Mouse (Mus musculus) limb, embryonic 13.5 days (tissue): ENCODE data around the gene Sun2. TPM values are rescaled to one million over a fixed set of nuclear protein-coding genes. Genes with fewer than 3 reads are reported as not detected.

Source experiments
- ATAC-seq: fragments of 200-750 bp; cut with Nextera tagmentation; 2 replicates; pipeline ENCODE4 v1.8.0; 2017; ENCODE audit warnings: low read depth, moderate number of reproducible peaks, moderate TSS enrichment; ENCODE audit not compliant: low FRiP score
- H3K27ac ChIP-seq: fragments of 300-500 bp; sonication (generic); 2 replicates; pipeline ENCODE4 v1.5.1; 2015; ENCODE audit warnings: inconsistent platforms, mild to moderate bottlenecking, moderate library complexity
- H3K27me3 ChIP-seq: fragments of 300-500 bp; sonication (generic); 2 replicates; pipeline ENCODE4 v1.6.1; 2015; ENCODE audit warnings: mild to moderate bottlenecking, inconsistent platforms
- H3K36me3 ChIP-seq: fragments of 300-500 bp; sonication (generic); 2 replicates; pipeline ENCODE4 v1.6.1; 2015; ENCODE audit warnings: inconsistent platforms, mild to moderate bottlenecking, moderate library complexity
- H3K4me1 ChIP-seq: fragments of 300-500 bp; sonication (generic); 2 replicates; pipeline ENCODE4 v1.6.1; 2015; ENCODE audit warnings: inconsistent platforms
- H3K4me2 ChIP-seq: fragments of 300-500 bp; sonication (generic); replicated peaks from 2 replicates; pipeline ENCODE4 v1.6.1; 2015; ENCODE audit warnings: inconsistent platforms, mild to moderate bottlenecking, moderate library complexity
- H3K4me3 ChIP-seq: fragments of 300-500 bp; sonication (generic); 2 replicates; pipeline ENCODE4 v1.5.1; 2015; ENCODE audit warnings: moderate library complexity, mild to moderate bottlenecking, inconsistent platforms
- H3K9ac ChIP-seq: fragments of 300-500 bp; sonication (generic); 2 replicates; pipeline ENCODE4 v1.6.1; 2015; ENCODE audit warnings: mild to moderate bottlenecking, inconsistent platforms
- H3K9me3 ChIP-seq: fragments of 300-500 bp; sonication (generic); 2 replicates; pipeline ENCODE4 v1.6.1; 2016; ENCODE audit warnings: inconsistent platforms
- WGBS: fragments of 180-500 bp; shearing (Covaris S2); methylation state at CpG from one replicate; pipeline ENCODE4 v1.1.7; 2015; 5-methylcytosine and 5-hydroxymethylcytosine counted together
- polyA plus RNA-seq: library from polyadenylated mRNA; unstranded; fragments of >200 nt; fragmentation: Nextera tagmentation; extraction: Ambion mirVana; gene quantifications from 2 replicates; pipeline ENCODE4 v1.2.1, GENCODE M21; 2015

Sun2 gene
- polyA plus RNA-seq, 1 experiment from 2014 or later: 7.8 TPM

- Histone ChIP-seq H3K27ac (no peak overlapping the region), H3K9me3 (no peaks in the 10 kb centered on the region), H3K27me3 (no peaks in the 10 kb centered on the region), H3K4me3 (no peak overlapping the region), H3K4me1 (peaks cover 16% of the 10 kb centered on the region), H3K9ac (no peak overlapping the region), H3K36me3 (peaks cover 31% of the 10 kb centered on the region), H3K4me2 (no peak overlapping the region)
- 85% methylated on average over 16 of the region's 16 CpGs for WGBS
- ATAC-seq: no peak
These were observed 25.1 kb upstream of the Sun2 start for GRCm38 (mm10) chr15:79767327-79767961.

- WGBS: 88% methylated on average over 10 of the region's 10 CpGs
- H3K9ac ChIP-seq: no peak overlapping the region
- ATAC-seq: no peak
- H3K27ac ChIP-seq: no peak overlapping the region
- no peak overlapping the region for H3K4me2 ChIP-seq
- peaks cover 39% of the 10 kb centered on the region for H3K36me3 ChIP-seq
- H3K27me3 ChIP-seq: no peaks in the 10 kb centered on the region
- peaks cover 16% of the 10 kb centered on the region for H3K4me1 ChIP-seq
- H3K9me3 ChIP-seq: no peaks in the 10 kb centered on the region
- H3K4me3 ChIP-seq: no peak overlapping the region
These were observed 24.3 kb upstream of the Sun2 start for GRCm38 (mm10) chr15:79766586-79767071.

- Histone ChIP-seq H3K27me3 (no peaks in the 10 kb centered on the region), H3K9me3 (no peaks in the 10 kb centered on the region), H3K4me3 (no peak overlapping the region), H3K4me1 (peaks cover 12% of the 10 kb centered on the region), H3K4me2 (no peak overlapping the region), H3K36me3 (peaks cover 43% of the 10 kb centered on the region), H3K9ac (no peak overlapping the region), H3K27ac (no peak overlapping the region)
- 49% methylated on average over 10 of the region's 10 CpGs for WGBS
- no peak for ATAC-seq
These were observed 23.8 kb upstream of the Sun2 start for GRCm38 (mm10) chr15:79766168-79766567.

- Histone ChIP-seq H3K9me3 (no peaks in the 10 kb centered on the region), H3K4me3 (no peak overlapping the region), H3K9ac (no peak overlapping the region), H3K36me3 (peaks cover 50% of the 10 kb centered on the region), H3K27ac (no peak overlapping the region), H3K4me1 (0 out of 2 replicates have a peak, but pooled peaks cover 5% of the 10 kb centered on the region), H3K4me2 (no peak overlapping the region), H3K27me3 (no peaks in the 10 kb centered on the region)
- ATAC-seq: no peak
- 79% methylated on average over 2 of the region's 2 CpGs for WGBS
These were observed 23.0 kb upstream of the Sun2 start for GRCm38 (mm10) chr15:79765361-79765760.

- Histone ChIP-seq H3K4me2 (no peak overlapping the region), H3K4me3 (no peak overlapping the region), H3K4me1 (0 out of 2 replicates have a peak, but pooled peaks cover 5% of the 10 kb centered on the region), H3K27me3 (no peaks in the 10 kb centered on the region), H3K9ac (no peak overlapping the region), H3K36me3 (peaks cover 50% of the 10 kb centered on the region), H3K9me3 (no peaks in the 10 kb centered on the region), H3K27ac (no peak overlapping the region)
- ATAC-seq: no peak
- WGBS: 77% methylated on average over 11 of the region's 11 CpGs
These were observed 22.4 kb upstream of the Sun2 start for GRCm38 (mm10) chr15:79764539-79765267.

DNA sequence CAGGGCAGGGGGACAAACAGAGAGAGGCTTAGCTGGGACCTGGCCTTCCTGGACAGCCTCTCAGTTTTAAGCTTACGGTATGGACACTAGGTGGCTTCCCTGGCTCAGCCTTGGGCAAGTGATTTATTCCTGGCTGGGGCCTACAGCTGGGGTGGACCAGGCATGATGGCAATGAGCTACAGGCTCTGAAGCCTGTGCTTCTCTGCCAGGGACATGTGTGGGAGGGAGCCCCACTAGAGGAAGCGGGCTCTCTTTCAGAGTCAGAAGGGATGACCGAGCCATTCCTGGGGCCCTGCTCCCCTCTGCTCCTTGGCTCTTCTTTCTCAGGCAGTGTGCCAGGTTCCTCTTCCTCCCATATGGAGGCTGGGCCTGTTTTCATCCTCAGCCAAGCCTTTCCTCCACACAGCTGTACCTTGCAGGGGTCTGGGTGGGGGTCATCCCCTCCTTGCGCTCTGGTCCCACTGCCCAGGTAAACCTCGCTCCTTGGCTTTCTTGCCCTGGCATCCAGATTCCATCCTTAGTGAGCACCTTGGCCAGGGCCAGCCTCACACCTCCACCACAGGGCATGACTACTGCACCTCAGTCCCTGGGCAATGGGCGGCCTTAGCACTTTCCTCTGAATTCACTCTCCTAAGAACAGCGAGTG is 21.4 kb upstream of the Sun2 start:
- Histone ChIP-seq H3K9me3 (no peaks in the 10 kb centered on the region), H3K4me1 (0 out of 2 replicates have a peak, but pooled peaks cover 5% of the 10 kb centered on the region), H3K27ac (no peak overlapping the region), H3K27me3 (no peaks in the 10 kb centered on the region), H3K4me2 (no peak overlapping the region), H3K4me3 (no peak overlapping the region), H3K36me3 (peaks cover 50% of the 10 kb centered on the region), H3K9ac (no peak overlapping the region; the same call in 1 of the 2 replicates)
- no peak for ATAC-seq
- WGBS: 91% methylated on average over 7 of the region's 7 CpGs

- Histone ChIP-seq H3K9ac (no peak overlapping the region), H3K4me2 (no peak overlapping the region), H3K4me3 (no peak overlapping the region), H3K9me3 (no peaks in the 10 kb centered on the region), H3K27ac (no peak overlapping the region), H3K27me3 (no peaks in the 10 kb centered on the region), H3K4me1 (no peaks in the 10 kb centered on the region), H3K36me3 (peaks cover 50% of the 10 kb centered on the region)
- whole genome bisulfite sequencing: 91% methylated on average over 9 of the region's 9 CpGs
- no peak for ATAC-seq
These were observed 20.7 kb upstream of the Sun2 start for GRCm38 (mm10) chr15:79763001-79763400.

DNA sequence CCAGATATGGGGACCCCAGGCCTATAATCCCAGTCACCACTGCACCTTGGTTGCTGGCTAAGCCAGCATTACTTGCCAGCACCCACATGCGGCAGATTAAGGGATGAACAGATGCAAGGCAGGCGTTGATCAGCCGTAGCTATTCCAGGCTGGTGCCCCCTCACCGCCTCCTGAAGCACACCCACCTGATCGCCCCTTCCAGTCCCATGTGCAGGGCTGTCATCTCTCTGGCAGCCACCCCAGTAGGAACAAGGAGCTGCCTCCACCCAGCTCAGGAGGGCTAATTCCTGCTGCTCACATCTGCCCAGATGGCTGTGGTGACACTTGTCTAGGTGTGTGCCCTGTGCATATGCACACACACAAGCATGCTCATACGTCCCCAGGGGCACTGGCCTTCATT is 18.6 kb upstream of the Sun2 start:
- no peak overlapping the region for H3K4me3 ChIP-seq
- WGBS: 89% methylated on average over 6 of the region's 6 CpGs
- no peaks in the 10 kb centered on the region for H3K4me1 ChIP-seq
- no peak overlapping the region for H3K9ac ChIP-seq
- H3K27me3 ChIP-seq: no peaks in the 10 kb centered on the region
- no peaks in the 10 kb centered on the region for H3K9me3 ChIP-seq
- H3K4me2 ChIP-seq: no peak overlapping the region
- peaks cover 54% of the 10 kb centered on the region for H3K36me3 ChIP-seq
- no peak for ATAC-seq
- no peak overlapping the region for H3K27ac ChIP-seq

- Histone ChIP-seq H3K9me3 (no peaks in the 10 kb centered on the region), H3K9ac (0 out of 2 replicates have a peak overlapping the region, but pooled peaks have one; percentile 19), H3K4me2 (no peak overlapping the region), H3K4me3 (no peak overlapping the region), H3K27ac (no peak overlapping the region), H3K27me3 (no peaks in the 10 kb centered on the region), H3K36me3 (peaks cover 20% of the 10 kb centered on the region), H3K4me1 (peaks cover 4% of the 10 kb centered on the region)
- 91% methylated on average over 3 of the region's 3 CpGs for WGBS
- no peak for ATAC-seq
These were observed 14.8 kb upstream of the Sun2 start for GRCm38 (mm10) chr15:79757118-79757517.

DNA sequence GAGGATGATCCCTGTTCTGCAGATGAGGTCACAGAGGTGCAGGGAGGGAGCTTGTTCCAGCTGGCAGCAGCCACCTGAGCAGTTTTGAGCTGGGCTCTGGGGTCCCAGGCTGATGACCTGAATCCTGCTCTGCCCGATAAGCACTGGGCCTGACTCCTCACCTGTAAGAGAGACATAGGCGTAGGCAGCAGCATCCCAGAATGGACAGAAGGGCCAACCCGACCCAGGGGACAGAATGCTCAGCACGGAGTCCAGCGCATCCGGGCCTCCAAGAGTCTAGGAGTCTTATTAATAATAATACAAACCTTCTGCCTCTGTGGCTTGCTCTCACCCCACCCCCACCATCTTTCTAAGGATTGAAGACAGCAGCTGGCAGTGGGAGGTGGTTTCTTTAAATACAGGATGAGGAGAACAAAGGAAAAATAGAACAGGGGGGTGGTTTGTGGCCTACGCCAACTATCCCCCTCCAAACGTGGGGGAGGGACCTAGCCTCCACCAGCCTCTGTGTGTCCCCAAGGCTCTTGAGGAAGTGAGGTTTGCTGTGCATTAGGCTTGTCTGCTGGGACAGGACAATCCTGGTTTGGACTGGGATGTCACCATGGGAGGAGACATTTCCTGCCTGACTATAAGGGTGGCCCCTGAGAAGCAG is 13.8 kb upstream of the Sun2 start:
- Histone ChIP-seq H3K36me3 (peaks cover 11% of the 10 kb centered on the region), H3K27ac (no peak overlapping the region), H3K9me3 (no peaks in the 10 kb centered on the region), H3K4me1 (peaks cover 4% of the 10 kb centered on the region), H3K4me2 (no peak overlapping the region), H3K9ac (peak overlapping the region; percentile 43; the same call in 1 of the 2 replicates), H3K4me3 (no peak overlapping the region), H3K27me3 (no peaks in the 10 kb centered on the region)
- WGBS: 72% methylated on average over 8 of the region's 8 CpGs
- no peak for ATAC-seq

DNA sequence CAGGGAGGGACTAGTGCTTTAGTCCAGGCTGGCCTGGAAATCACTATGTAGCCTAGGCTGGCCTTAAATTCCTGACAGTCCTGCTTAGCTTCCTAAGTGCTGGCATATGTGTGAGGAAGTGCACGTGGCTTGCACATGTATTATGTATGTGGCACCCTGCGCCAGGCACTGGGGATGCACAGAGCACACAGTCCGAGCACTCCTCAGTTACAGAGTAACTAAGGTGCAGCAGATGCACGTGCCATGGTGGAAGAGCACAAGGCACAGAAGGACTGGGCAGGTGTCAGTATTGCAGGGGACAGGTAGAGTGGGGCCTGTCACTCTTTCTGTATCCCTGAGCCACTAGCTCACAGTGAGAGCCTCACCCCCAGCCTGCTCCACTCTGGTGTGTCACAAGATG is 12.8 kb upstream of the Sun2 start:
- no peaks in the 10 kb centered on the region for H3K9me3 ChIP-seq
- H3K4me1 ChIP-seq: peaks cover 4% of the 10 kb centered on the region
- 83% methylated on average over 4 of the region's 4 CpGs for WGBS
- H3K27me3 ChIP-seq: no peaks in the 10 kb centered on the region
- no peak overlapping the region for H3K4me2 ChIP-seq
- no peak for ATAC-seq
- H3K36me3 ChIP-seq: 0 out of 2 replicates have a peak, but pooled peaks cover 5% of the 10 kb centered on the region
- H3K4me3 ChIP-seq: no peak overlapping the region
- H3K9ac ChIP-seq: no peak overlapping the region
- H3K27ac ChIP-seq: no peak overlapping the region

DNA sequence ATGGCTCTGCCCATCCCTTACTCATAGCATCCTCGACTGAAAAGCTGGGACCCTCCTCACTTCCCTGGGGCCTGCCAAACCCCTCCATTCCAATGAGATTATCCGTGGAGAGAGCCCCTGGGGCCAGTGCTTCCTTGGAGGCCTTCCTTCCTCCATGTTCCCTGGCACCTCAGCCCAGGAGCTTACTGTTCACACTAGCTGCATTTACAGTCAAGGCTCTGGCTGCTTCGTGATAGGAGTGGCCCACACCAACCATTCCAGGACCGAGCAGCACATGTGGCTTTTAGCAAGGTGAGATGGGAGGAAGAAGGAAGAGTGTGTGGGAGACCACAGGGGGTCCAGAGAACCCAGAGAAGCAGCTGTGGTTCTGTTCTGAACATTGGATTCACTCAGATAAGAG is 11.5 kb upstream of the Sun2 start:
- no peak overlapping the region for H3K4me3 ChIP-seq
- no peak overlapping the region for H3K4me2 ChIP-seq
- H3K36me3 ChIP-seq: 0 out of 2 replicates have a peak, but pooled peaks cover 5% of the 10 kb centered on the region
- H3K9me3 ChIP-seq: no peaks in the 10 kb centered on the region
- H3K4me1 ChIP-seq: peaks cover 4% of the 10 kb centered on the region
- peak overlapping the region; percentile 35 for H3K9ac ChIP-seq
- 41% methylated on average over 4 of the region's 4 CpGs for WGBS
- H3K27ac ChIP-seq: no peak overlapping the region
- ATAC-seq: no peak
- H3K27me3 ChIP-seq: no peaks in the 10 kb centered on the region
